Mouse (Mus musculus): ENCODE results near the gene Tuba4a.

DNA sequence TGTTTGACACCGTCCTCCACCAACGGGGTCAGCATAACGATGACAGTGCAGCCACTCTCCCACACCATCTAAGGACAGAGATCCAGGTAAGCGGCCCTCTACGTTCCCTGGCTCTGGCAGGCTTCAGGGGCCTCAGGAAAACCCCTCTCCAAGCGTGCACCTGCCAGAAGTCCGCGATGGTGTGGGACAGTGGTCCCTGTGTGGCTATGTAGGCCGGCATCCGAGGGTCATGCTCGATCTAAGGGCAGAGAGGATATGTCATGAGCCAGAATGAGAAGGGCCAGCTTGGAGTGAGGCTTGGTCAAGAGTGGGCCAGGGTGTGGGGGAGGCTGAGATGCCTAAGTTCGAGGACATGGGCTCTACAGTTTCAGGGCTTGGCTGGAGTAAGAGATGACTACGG is 32.6 kb upstream of the Tuba4a start:
- TF ChIP-seq CTCF (IDR thresholded peaks at IDR 0.05; ENCODE audit: borderline replicate concordance, insufficient read depth, low read depth, low read length): no peak
- TF ChIP-seq POLR2A (IDR thresholded peaks at IDR 0.05; ENCODE audit: borderline replicate concordance, insufficient read depth, low read length): no peak
